ENCODE assay signal across 4 mouse cellular contexts in the genomic region with DNA sequence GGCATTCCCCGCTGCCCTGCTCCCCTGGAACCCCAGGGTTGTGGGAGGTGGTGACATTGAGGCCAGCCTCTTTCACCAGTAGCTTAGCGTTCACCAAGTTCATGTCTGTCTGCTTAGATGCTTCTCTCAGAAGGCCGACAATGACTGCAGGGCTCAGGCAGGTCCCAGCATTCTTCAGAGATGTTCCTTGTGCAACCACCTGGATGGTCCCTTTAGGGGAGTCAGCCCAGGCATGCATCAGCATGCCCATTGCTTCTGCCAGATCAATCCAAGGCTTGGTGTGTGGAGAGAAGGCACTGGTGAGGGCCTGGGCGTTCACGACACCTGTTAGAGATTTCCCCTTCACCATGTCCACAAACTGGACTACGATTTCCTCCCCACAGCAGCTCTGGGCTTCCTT. TPM values are rescaled to one million over a fixed set of nuclear protein-coding genes. Genes with fewer than 3 reads are reported as not detected.
"Had no signal": no experiment of that assay in that cellular context is flagged by ENCODE, and none has a peak within 500 bp of the region (broad histone marks: within the 10 kb centered on the region; RNA-seq: fewer than 3 reads in every experiment).

No protein-coding gene starts in this region.

RNA-seq across cellular contexts. Expression of a gene that starts 40.5 kb away (rescaled TPM):
- polyA plus RNA-seq: small intestine, adult 2 months; stomach, embryonic 15.5 days; thymus, adult 2 months; thymus, postnatal 0 days had no signal
